Mouse (Mus musculus): ENCODE measurements around the gene Igf2bp1.

- TF ChIP-seq GATA1 (IDR thresholded peaks at IDR 0.05; ENCODE audit: low read length), result no peak
- TF ChIP-seq TAL1 (IDR thresholded peaks at IDR 0.05; ENCODE audit: low read length), result no peak
Measured at GRCm38 (mm10) chr11:96006367-96006851, 669 bp upstream of the Igf2bp1 start.

Data from erythroblast, embryonic 14.5 days (primary cell).